Mouse (Mus musculus) CH12F3 (cell line): ENCODE measurements around the gene Ecm1.

Experiments
- in situ Hi-C: fragments of 300-500 bp; cut with MboI; formaldehyde crosslinking; loops from 2 replicates; pipeline ENCODE4 v1.14.3; 2020; ENCODE audit warnings: low sequenced_read_pairs

Ecm1 gene

DNA sequence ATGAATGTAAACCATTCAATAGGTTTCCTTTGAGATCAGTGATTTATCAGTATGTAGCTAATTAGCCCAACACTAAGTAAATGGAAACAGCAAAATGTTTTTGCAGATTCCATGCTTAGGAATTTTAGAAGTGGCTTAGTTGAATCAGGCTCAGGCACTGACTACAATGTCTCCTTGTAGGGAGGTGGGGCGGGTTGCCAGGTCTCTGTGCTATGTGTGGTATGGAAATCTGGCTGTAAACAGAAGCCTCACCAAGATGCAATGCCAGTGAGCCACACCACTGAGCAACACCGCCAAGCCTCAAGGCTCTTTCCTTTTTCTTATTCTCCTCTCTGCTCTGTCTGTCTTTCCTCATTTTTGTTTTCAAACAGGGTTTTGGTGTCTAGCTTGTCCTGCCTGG is 10.5 kb downstream of the Ecm1 start:
- in situ Hi-C loops = no loop called here

GRCm38 (mm10) chr3:95726696-95727358 is 12.5 kb downstream of the Ecm1 start:
- in situ Hi-C loops = no loop called here

DNA sequence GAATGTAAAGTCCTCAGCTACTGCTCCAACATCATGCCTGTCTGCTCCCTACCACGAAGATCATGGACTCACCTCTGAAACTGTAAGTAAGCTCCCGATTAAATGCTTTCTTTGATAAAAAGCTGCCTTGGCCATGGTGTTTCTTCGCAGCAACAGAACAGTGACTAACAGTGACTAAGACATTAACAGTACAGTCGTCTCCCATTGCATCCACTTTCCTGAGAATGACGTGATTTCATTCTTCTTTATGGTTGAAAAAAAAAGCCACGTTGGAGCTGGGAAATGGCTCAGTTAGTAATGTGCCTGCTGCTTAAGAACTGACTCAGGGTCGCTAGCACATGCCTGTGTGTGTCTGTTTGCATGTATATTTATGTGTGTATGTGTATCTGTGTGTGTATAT is 13.5 kb downstream of the Ecm1 start:
- in situ Hi-C loops = no loop called here

DNA sequence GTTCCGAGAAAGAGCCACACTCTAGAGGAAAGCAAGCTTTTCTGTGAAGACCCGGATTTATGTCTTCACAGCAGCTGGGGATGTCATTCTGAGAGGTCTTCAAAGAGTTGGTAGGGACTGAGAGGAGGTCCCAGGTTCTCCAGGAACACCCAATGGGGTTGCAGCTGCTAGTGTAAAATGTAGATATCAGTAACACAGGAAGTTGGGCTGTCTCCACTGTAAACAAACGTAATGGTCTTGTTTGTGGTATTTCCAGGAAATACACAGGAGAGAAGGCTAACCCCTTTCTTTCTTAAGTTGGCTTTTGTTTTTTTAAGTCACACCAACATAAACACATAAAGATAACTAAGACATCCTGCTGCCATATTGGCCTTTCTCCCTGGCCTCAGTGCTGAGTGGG is 17.0 kb downstream of the Ecm1 start:
- in situ Hi-C loops = no loop called here

- in situ Hi-C loops = no loop called here
These were observed 21.2 kb downstream of the Ecm1 start for GRCm38 (mm10) chr3:95718153-95718552.

GRCm38 (mm10) chr3:95716075-95716474 is 23.3 kb downstream of the Ecm1 start:
- in situ Hi-C loops = no loop called here

DNA sequence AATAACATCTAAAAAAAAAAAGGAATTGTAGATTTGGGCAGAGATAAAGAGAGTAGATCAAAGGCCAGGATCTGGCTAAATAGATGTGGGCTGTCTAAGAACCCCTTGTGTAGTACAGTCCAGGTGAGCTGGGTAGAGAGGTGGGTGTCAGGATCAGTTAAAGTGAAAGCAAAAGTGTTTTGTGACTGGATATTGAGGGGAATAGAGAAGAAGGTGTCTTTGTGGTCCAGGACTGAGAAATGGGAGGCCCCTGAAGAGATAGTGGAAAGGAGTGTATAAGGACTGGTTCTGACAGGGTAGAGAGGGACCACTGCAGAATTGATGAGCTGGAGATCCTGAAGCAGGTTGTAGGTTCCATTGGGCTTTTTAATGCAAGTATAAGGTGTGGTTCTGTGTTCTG is 29.4 kb downstream of the Ecm1 start:
- in situ Hi-C loops = no loop called here

- in situ Hi-C loops = no loop called here
These were observed 30.3 kb downstream of the Ecm1 start for GRCm38 (mm10) chr3:95709044-95709443.

DNA sequence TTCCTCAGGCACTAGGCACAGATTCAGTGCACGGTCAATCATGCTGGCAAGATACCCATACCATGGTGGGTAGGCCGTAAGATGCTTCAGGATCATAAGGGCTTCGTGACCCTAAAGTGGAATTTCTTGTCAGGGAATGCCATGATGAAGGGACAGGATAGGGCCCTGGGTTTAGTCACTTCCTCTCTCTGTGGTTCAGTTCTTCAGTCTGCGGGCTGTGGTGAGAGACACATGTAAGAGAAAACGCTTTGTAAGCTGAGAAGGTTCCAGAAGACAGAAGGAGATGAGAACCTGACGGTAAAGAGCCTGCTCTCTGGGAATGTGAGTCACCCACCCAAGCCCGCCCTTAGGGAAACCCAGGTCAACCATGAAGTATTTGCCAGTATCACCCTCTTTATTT is 31.9 kb downstream of the Ecm1 start:
- in situ Hi-C loops = no loop called here

DNA sequence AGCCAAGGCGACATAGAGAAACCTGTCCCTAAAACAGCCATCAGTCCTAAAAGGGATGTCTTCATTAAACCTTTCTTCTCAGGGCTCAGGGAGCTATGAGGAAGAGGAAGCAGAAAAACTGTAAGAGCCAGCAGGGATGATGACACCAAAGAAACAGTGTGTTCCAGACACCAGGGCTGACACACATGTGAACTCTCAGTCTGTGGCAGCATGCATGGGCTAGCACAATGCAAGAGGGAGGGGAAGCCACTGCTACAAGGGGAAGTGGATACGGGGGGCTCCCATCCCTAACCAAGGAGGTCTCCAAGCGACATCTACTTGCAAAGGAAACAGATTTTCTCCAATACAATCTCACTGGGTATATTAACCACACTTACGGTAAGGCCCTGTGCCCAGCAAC is 33.1 kb downstream of the Ecm1 start:
- in situ Hi-C loops = no loop called here

GRCm38 (mm10) chr3:95704612-95705011 is 34.8 kb downstream of the Ecm1 start:
- in situ Hi-C loops = no loop called here

DNA sequence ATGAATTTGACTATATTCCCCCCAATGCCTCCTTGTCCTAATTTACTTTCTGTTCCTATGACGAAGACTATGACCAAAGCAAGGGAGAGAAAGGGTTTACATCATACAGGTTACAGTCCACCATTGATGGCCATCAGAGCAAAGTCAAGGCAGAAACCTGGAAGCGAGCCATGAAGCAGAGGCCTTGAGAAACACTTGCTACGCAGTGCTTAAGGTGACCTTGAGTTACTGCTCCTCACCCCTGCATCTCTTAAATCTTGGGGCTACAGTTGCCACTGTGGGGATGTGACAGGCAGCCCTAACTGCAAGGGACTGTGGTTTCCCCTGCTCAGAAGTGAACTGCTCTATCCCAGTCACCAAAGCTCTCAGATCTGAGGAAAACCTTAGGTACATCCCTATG is 36.1 kb downstream of the Ecm1 start:
- in situ Hi-C loops = no loop called here

DNA sequence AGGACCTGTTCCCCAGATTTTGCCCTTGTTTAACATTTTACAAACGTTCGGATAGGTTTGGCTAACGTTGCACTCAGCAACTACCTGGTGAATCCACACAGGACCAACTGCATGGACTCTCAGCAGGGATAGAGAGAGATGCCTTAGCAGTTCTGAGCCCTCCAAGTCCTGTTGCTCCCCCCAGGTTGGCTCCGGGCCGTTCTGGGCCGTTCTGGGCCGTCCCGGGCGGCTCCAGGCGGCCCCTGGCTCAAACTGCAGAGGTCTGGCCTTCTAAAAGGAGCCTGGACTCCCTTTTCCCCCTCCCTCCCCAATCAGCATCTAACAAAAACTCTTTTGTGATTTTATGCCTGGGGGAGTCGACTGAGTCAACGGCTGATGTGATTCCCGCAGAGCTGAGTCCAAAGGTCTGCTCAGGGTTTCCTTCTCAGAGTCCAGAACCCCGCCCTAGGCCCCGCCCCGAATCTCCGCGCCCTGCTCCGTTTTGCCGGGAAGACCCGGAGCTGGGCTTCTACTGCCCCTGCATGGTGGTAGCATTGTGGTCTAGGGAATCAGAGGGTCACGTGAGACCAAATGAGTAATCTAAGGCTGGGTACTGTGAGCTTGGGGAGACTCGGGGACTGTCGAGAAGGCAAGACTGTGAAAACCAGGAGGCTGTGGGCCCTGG is 37.4 kb downstream of the Ecm1 start:
- in situ Hi-C loops = no loop called here

DNA sequence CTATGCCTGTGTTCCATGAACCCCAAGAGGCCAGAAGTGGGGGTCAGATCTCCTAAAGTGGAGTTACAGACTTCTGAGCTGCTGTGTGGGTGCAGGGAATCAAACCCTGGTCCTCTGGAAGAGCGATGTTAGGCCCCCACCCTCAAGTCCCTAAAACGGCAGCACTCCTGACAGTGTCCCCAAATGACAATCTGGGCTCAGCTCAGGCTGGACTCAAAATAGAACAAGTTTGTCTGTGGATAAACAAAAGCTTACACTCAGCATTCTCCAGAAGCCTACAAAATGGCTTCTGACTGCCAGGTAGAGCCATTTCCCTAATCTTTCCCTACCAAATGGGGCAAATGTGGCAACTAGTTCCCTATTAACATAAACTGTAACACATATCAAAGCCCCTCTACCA is 38.3 kb downstream of the Ecm1 start:
- in situ Hi-C loops = no loop called here

- in situ Hi-C loops = no loop called here
These were observed 39.1 kb downstream of the Ecm1 start for GRCm38 (mm10) chr3:95700233-95700681.

- in situ Hi-C loops = no loop called here
These were observed 41.1 kb downstream of the Ecm1 start for GRCm38 (mm10) chr3:95698286-95698685.

GRCm38 (mm10) chr3:95696360-95696759 is 43.0 kb downstream of the Ecm1 start:
- in situ Hi-C loops = no loop called here

- in situ Hi-C loops = no loop called here
These were observed 43.6 kb downstream of the Ecm1 start for GRCm38 (mm10) chr3:95695796-95696195.

- in situ Hi-C loops = no loop called here
These were observed 44.3 kb downstream of the Ecm1 start for GRCm38 (mm10) chr3:95694808-95695703.

- in situ Hi-C loops = no loop called here
These were observed 45.3 kb downstream of the Ecm1 start for GRCm38 (mm10) chr3:95693821-95694807.

- in situ Hi-C loops = no loop called here
These were observed 46.7 kb downstream of the Ecm1 start for GRCm38 (mm10) chr3:95692677-95693076.
